Mouse (Mus musculus) ovary, adult 2 months (tissue): ENCODE data around the gene Atp6v1c2. TPM values are rescaled to one million over a fixed set of nuclear protein-coding genes. Genes with fewer than 3 reads are reported as not detected.

ENCODE experiments used
- polyA plus RNA-seq: library from polyadenylated mRNA; depleted of rRNA; stranded (reverse); fragments of >200 nt; gene quantifications from 2 replicates; pipeline ENCODE4 v1.2.3, GENCODE M21; 2012; rRNA removed

The Atp6v1c2 gene
- 2.8 and 3.5 TPM in 2 replicates for polyA plus RNA-seq

GRCm38 (mm10) chr12:17329259-17329658 is at the start of gene Atp6v1c2:
TSS of gene Atp6v1c2 (minus strand) at chr12:17329359.

GRCm38 (mm10) chr12:17348048-17349036 is 19.2 kb upstream of the Atp6v1c2 start, which contains the start of gene Nol10:
TSS of gene Nol10 (plus strand) at chr12:17348458.

GRCm38 (mm10) chr12:17265971-17266672 is 63.0 kb downstream of the Atp6v1c2 start, which contains the start of gene Pdia6:
TSS of gene Pdia6 (plus strand) at chr12:17266545.

Other genes starting within 250 kb of the Atp6v1c2 start
- 4.0 and 6.3 TPM in 2 replicates for gene Kcnf1, start 152.5 kb downstream of the Atp6v1c2 start, polyA plus RNA-seq
- 73.2 and 77.3 TPM in 2 replicates for gene Pdia6, start 62.8 kb downstream of the Atp6v1c2 start, polyA plus RNA-seq
- gene Nol10, start 19.1 kb upstream of the Atp6v1c2 start, polyA plus RNA-seq, result 3.6 and 4.1 TPM in 2 replicates
- 131 and 142 TPM in 2 replicates for gene Odc1, start 215.4 kb upstream of the Atp6v1c2 start, polyA plus RNA-seq